Mouse (Mus musculus): ENCODE results near the gene Zfp385a.
"Not testable (repeated sequence)": the region's sequence is repeated elsewhere in the genome, so short reads cannot be mapped to it uniquely, and the experiment has no call there.

Zfp385a gene

GRCm38 (mm10) chr15:103290843-103291242 is 49.0 kb downstream of the Zfp385a start:
- no peak for DNase-seq (ENCODE audit: low spot score in 2 of 2)

DNA sequence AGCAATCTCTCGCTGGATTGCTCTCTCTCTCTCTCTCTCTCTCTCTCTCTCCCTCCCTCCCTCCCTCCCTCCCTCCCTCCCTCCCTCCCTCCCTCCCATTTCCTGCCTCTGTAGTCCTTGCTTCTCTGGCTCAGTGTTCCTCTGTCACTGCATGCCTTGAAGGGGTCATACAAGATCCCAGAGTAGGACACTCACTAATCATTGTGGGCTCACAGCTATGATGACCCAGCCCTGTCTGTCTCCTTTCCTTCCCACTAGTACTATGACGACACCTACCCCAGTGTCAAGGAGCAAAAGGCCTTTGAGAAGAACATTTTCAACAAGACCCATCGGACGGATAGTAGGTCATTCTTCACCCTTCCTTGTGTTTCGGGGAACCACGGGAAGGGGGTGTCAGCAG is 49.5 kb downstream of the Zfp385a start:
- no peak for DNase-seq (ENCODE audit: low spot score in 2 of 2)

DNA sequence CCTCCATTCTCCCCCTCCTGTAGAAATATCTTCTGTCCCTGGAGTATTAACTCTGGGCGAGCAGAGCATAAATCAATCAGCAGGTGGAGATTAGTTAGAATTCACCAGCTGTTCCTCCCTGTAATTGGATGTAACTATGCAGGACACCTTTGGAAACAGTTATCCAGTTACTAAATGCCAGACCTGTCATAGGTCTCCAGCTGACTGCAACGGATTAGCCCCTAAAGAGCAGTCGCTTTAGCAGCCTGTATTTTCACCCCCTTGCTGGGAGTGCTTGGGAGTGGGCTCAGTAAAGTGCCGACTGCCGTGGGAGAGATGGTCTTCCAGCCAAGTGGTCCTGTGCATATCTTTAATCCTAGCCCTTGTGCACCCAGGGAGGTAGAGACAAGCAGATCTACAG is 50.3 kb downstream of the Zfp385a start:
- DNase-seq (ENCODE audit: low spot score in 2 of 2) = no peak

DNA sequence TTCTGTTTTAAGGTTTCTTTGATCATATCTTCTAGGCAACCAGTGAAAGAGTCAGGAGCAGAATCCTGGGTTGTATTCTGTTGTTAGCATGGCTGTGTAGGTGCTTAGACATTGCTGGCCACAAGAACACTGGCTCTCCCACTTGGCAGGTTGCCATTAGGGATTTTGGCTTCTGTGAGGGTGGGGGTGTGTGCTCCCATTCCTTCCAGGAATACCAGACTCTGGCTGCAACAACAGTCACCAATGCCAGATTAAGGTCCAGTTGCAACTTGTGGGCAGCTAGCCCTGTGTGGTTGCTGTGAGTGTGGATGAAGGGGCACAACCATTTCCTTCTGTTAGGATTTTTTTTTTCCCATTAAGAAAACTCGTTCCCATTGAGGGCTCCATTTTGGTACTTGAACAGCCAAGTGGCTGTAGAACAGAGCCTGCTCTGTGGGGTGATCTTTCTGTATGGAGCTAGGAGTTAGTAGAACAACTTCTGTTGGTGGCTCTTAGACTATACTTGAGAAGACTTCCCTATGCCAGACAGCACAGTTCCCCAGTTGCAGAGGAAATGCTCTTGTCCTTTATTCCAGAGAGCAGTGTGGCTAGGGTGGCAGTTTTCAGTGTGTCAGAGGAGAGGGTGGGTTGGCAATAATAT is 54.0 kb downstream of the Zfp385a start:
- no peak for DNase-seq (ENCODE audit: low spot score in 2 of 2)

DNA sequence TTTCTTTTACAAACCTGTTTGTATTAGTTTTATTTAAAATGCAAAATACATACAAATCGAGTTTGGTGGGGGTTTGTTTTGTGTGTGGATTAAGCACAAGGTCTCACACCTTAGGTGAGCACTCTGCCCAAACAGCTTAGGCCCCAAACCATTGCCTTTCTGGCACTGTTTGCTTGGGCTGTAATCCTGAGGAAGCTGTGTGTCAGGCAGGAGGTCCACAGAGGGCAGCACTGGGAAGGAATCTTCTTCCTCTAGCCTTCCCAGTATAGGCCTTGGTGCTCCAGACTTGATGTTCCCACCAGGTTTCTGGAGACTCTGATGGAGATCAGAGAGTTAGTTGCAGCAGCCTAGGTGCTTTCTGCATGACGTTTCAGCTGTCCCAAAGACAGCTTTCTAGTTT is 55.2 kb downstream of the Zfp385a start:
- DNase-seq (ENCODE audit: low spot score in 2 of 2) = no peak

DNA sequence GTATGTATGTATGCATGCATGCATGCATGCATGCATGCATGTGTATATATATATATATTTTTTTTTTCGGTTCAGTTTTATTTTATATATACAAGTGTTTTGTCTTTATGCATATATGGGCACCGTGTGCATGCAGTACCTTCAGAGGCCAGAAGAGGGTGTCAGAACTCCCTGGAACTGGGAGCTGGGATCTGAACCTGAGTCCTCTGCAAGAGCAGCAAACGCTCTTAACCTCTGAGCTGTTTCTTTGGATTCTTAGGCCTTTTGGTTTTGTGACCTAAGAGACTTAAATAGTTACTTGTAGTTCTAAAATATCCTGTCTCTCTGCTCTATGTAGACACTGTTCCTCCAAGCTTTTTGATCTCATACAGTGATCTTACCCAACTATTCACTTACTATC is 55.8 kb downstream of the Zfp385a start:
- no peak for DNase-seq (ENCODE audit: low spot score in 2 of 2)

- DNase-seq (ENCODE audit: low spot score in 2 of 2) = no peak
Measured at GRCm38 (mm10) chr15:103281465-103282205, 58.3 kb downstream of the Zfp385a start.

DNA sequence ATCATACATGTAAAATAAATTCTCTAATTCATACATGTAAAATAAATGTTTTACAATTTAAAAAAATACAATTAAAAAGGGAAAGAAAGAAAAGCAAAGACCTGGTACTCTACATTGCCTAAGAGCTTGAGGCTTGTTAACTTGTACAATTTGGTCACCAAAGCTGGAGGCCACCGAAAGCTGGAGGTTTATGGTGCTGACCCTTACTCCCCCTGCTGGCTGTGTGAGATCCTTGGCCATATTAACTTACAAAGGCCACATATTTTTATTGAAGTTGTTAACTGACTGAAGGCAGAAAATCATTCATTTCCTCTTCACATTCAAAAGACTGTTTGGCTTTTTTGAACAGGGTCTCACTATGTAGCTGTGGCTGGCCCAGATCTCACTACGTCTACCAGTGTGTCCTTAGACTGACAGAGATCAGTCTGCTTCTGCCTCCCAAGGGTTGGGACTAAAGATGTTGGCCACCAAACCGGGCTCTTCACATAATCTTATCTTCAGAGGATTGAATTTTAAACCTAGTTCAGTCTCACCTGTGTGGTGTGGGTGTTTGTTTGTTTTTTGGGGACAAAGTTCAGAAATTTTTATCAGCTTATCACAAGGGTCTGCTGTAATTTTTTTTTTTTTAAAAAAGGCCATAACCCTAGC is 59.0 kb downstream of the Zfp385a start:
- DNase-seq (ENCODE audit: low spot score in 2 of 2) = no peak

DNA sequence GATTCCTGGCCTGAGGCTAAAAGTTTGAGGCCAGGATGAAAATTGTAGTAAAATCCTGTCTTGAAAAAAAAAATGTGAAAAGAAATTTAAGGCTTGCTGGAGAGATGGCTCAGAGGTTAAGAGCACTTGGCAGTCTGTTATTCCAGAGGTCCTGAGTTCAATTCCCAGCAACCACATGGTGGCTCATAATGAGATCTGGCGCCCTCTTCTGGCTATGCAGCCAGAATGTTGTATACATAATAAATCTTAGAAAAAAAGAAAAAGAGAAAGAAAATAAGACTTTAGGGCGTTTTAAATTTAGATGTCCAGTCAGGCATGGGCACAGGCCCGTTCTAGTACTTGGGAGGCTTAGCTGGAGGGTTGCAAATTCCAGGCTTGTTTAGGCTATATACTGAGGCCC is 60.1 kb downstream of the Zfp385a start:
- no peak for DNase-seq (ENCODE audit: low spot score in 2 of 2)

GRCm38 (mm10) chr15:103277949-103278348 is 61.9 kb downstream of the Zfp385a start:
- DNase-seq (ENCODE audit: low spot score in 2 of 2) = no peak

DNA sequence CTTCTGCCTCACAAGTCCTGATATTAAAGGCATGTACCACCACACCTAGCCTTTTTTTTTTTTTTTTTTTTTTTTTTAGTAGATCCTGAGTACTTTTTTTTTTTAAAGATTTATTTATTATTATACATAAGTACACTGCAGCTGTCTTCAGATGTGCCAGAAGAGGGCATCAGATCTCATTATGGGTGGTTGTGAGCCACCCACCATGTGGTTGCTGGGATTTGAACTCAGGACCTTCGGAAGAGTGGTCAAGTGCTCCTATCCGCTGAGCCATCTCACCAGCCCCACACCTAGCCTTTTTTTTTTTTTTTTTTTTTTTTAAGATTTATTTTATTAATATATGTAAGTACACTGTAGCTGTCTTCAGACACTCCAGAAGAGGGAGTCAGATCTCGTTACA is 64.0 kb downstream of the Zfp385a start:
- not testable (repeated sequence) for DNase-seq (ENCODE audit: low spot score in 2 of 2)

DNA sequence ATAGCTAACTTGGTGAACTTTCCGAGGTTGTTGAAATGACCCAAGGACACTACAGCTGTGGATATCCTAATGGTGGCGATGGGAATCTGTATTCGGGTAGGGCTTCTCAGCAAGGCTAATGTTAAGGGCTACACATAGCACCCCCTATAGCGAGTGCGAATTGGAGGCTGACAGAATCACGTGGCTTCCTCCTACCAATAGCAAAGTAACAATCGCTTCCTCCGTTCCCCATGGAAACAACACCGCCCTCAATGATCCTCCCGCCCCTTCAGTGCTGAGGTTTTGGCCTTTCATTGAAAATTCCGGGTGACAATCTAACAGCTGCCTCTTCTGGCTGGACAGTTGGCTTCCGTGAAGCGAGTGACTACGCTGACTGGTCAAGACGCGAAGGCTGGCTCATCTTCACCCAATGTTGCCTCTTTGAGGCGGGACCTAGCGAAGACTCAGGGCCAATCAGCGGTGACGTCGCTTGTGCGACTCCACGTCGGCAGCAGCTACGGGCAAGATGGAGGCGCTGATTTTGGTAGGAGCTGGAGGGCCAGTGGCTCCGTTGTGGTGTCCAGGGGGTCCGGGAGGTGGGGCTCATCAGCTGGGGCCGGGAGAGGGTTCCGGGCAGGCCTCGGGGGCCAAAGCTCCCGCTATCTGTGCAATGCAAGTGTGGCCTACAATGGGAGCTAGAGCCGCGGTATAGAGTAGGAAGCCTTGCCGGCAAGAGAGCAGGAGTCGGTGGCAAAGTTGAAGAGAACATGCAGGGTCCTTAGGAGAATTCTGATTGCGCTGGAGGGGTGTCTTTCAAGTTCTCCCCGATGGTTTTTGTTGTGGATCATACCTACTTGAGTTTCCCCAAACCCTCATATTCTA is 67.2 kb downstream of the Zfp385a start, which contains the start of gene Copz1:
TSS of gene Copz1 (plus strand) at position 296 of the 861 bp plus-strand sequence.
- peak; percentile 83 to 96 for DNase-seq (ENCODE audit: low spot score in 2 of 2)

DNA sequence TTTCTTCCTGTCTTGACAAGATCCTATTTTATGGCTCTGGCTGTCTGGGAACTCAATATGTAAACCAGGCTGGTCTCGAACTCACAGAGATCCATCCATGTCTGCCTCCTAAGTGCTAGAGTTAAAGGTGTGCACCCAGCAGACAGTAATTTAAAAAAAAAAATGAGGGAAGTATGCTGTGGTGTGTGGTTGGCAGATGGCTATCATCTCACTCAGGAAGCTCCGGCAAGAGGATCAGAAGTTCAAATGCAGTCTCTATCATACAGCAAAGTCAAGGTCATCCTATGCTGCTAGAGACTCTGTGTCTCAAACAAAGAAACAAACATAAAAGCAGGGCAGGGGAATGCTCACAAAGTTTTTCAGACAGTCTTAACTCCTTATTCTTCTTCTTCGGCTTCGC is 71.0 kb downstream of the Zfp385a start:
- DNase-seq (ENCODE audit: low spot score in 2 of 2) = no peak

- no peak for DNase-seq (ENCODE audit: low spot score in 2 of 2)
Measured at GRCm38 (mm10) chr15:103264794-103265193, 75.1 kb downstream of the Zfp385a start.
